Mouse (Mus musculus) embryonic fibroblast, embryonic 13.5 days (primary cell): ENCODE measurements at regions not wholly inside any gene's neighbourhood (a gene's known extent, or its start where the extent isn't known, plus 50 kb on each side); places are given as distances from the start of the nearest gene placed in this dataset.

Experiments used
- CTCF ChIP-seq: IDR thresholded peaks from 2 replicates; pipeline ENCODE4 v1.5.1; 2011; ENCODE audit warnings: mild to moderate bottlenecking, control low read depth, low read length, moderate library complexity, borderline replicate concordance; ENCODE audit not compliant: insufficient read depth
- POLR2A ChIP-seq: IDR thresholded peaks from 2 replicates; pipeline ENCODE4 v1.6.1; 2011; ENCODE audit warnings: low read depth, mild to moderate bottlenecking, control low read depth, low read length, moderate library complexity

GRCm38 (mm10) chr17:66218321-66218720, 95.0 kb downstream of the Ddx11 start:
- no peak for TF ChIP-seq POLR2A
- no peak for TF ChIP-seq CTCF
